ENCODE assay signal across 12 mouse cellular contexts in the genomic region with DNA sequence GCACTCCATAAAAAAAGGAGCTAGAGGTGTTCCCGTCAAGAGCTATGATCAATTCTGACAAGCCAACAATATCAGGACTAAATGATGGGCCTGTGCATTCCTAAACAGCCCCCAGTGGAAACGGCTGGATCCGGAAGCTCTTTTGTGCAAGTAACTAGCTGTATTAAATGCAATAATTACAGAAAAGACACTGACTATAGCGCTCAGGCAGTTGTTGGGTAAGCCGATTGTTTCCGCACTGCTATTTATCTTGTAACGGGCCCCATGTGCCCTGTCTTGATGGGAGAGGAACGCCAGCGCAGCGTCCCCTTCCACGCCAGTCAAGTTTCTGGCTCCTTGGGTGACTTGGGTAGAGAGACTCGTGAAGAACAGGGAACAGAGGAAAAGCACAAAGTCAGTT.
A peak's percentile ranks its signal among the peaks of the same experiment; 100 is the strongest.
DNase-seq lines count a peak whose midpoint lies in the region; ATAC-seq and TF ChIP-seq lines count a peak whose summit lies in the region.
"Had no signal": no experiment of that assay in that cellular context is flagged by ENCODE, and none has a peak within 500 bp of the region (broad histone marks: within the 10 kb centered on the region; RNA-seq: fewer than 3 reads in every experiment).

No protein-coding gene starts in this region.

- TF ChIP-seq CTCF in layer of hippocampus, adult 2 months (conservative IDR thresholded peaks at IDR 0.05) = no peak

- no peak overlapping the region for H3K4me3 ChIP-seq in hindbrain, embryonic 11.5 days (ENCODE audit: low read depth, low read length)
- no peak overlapping the region for H3K4me3 ChIP-seq in hindbrain, embryonic 10.5 days
- H3K4me3 ChIP-seq in midbrain, embryonic 14.5 days (replicated peaks; ENCODE audit: low read depth, low read length) = no peak overlapping the region
- H3K4me3 ChIP-seq in midbrain, embryonic 11.5 days (ENCODE audit: low read depth, low read length) = no peak overlapping the region
- no peak overlapping the region for H3K4me3 ChIP-seq in layer of hippocampus, adult 2 months
- H3K4me3 ChIP-seq: stomach, embryonic 15.5 days had no signal

- H3K27ac ChIP-seq in hindbrain, embryonic 11.5 days (ENCODE audit: low read depth, low read length) = no peak overlapping the region
- H3K27ac ChIP-seq in hindbrain, embryonic 10.5 days = no peak overlapping the region
- no peak overlapping the region for H3K27ac ChIP-seq in midbrain, embryonic 14.5 days (replicated peaks; ENCODE audit: low read depth, low read length)
- H3K27ac ChIP-seq in midbrain, embryonic 11.5 days (ENCODE audit: low read depth, low read length) = no peak overlapping the region
- H3K27ac ChIP-seq in layer of hippocampus, adult 2 months = no peak overlapping the region
- H3K27ac ChIP-seq: stomach, embryonic 15.5 days had no signal

- no peaks in the 10 kb centered on the region for H3K4me1 ChIP-seq in hindbrain, embryonic 11.5 days (replicated peaks; ENCODE audit: control insufficient read depth, insufficient read depth, low read length)
- H3K4me1 ChIP-seq in hindbrain, embryonic 10.5 days (replicated peaks) = no peaks in the 10 kb centered on the region; the same call in 1 of the 2 replicates
- H3K4me1 ChIP-seq in midbrain, embryonic 14.5 days (ENCODE audit: control insufficient read depth, insufficient read depth, low read length) = 0 out of 2 replicates have a peak, but pooled peaks cover 3% of the 10 kb centered on the region
- H3K4me1 ChIP-seq in midbrain, embryonic 11.5 days (ENCODE audit: control insufficient read depth, insufficient read depth, low read length) = 0 out of 2 replicates have a peak, but pooled peaks cover 2% of the 10 kb centered on the region
- H3K4me1 ChIP-seq: stomach, embryonic 15.5 days had no signal

- H3K27me3 ChIP-seq in hindbrain, embryonic 11.5 days (ENCODE audit: control insufficient read depth, insufficient read depth, low read length) = no peaks in the 10 kb centered on the region
- no peaks in the 10 kb centered on the region for H3K27me3 ChIP-seq in hindbrain, embryonic 10.5 days (ENCODE audit: insufficient read depth, poor library complexity, severe bottlenecking)
- no peaks in the 10 kb centered on the region for H3K27me3 ChIP-seq in midbrain, embryonic 14.5 days (ENCODE audit: control insufficient read depth, insufficient read depth, low read length)
- no peaks in the 10 kb centered on the region for H3K27me3 ChIP-seq in midbrain, embryonic 11.5 days (ENCODE audit: control insufficient read depth, insufficient read depth, low read length)
- H3K27me3 ChIP-seq: stomach, embryonic 15.5 days had no signal

- 46% methylated on average over 12 of the region's 12 CpGs for WGBS in hindbrain, embryonic 11.5 days
- 67% methylated on average over 12 of the region's 12 CpGs for WGBS in hindbrain, embryonic 10.5 days
- 30% methylated on average over 12 of the region's 12 CpGs for WGBS in midbrain, embryonic 14.5 days
- WGBS in midbrain, embryonic 11.5 days = 63% methylated on average over 12 of the region's 12 CpGs

- no peaks in the 10 kb centered on the region for H3K36me3 ChIP-seq in hindbrain, embryonic 11.5 days (ENCODE audit: control insufficient read depth, insufficient read depth, low read length)
- no peaks in the 10 kb centered on the region for H3K36me3 ChIP-seq in hindbrain, embryonic 10.5 days
- no peaks in the 10 kb centered on the region for H3K36me3 ChIP-seq in midbrain, embryonic 14.5 days (ENCODE audit: control insufficient read depth, insufficient read depth, low read length)
- H3K36me3 ChIP-seq in midbrain, embryonic 11.5 days (ENCODE audit: control insufficient read depth, insufficient read depth, low read length) = no peaks in the 10 kb centered on the region
- H3K36me3 ChIP-seq: stomach, embryonic 15.5 days had no signal

- ATAC-seq in hindbrain, embryonic 11.5 days (ENCODE audit: low FRiP score) = 0 out of 2 replicates have a peak, but pooled peaks have one; percentile 47
- ATAC-seq in midbrain, embryonic 14.5 days (ENCODE audit: low FRiP score, low TSS enrichment) = no peak
- no peak for ATAC-seq in midbrain, embryonic 11.5 days (ENCODE audit: low FRiP score)
- 0 out of 2 replicates have a peak, but pooled peaks have one; percentile 52 for ATAC-seq in megakaryocyte-erythroid progenitor cell, adult 5-6 weeks (replicated peaks; ENCODE audit: low FRiP score, low TSS enrichment, poor library complexity, severe bottlenecking)

- no peak overlapping the region for H3K4me2 ChIP-seq in hindbrain, embryonic 11.5 days (replicated peaks; ENCODE audit: low read depth, low read length)
- 0 out of 2 replicates have a peak overlapping the region, but pooled peaks have one; percentile 13 for H3K4me2 ChIP-seq in midbrain, embryonic 14.5 days (ENCODE audit: low read length)
- H3K4me2 ChIP-seq in midbrain, embryonic 11.5 days = no peak overlapping the region
- H3K4me2 ChIP-seq: stomach, embryonic 15.5 days had no signal

- DNase-seq in hindbrain, embryonic 11.5 days (ENCODE audit: low spot score) = peak; percentile 17
- DNase-seq in hindbrain, embryonic 10.5 days (ENCODE audit: low spot score) = no peak
- peak; percentile 25 for DNase-seq in midbrain, embryonic 14.5 days
- DNase-seq in midbrain, embryonic 11.5 days (ENCODE audit: low spot score, missing footprints) = no peak
- no peak for DNase-seq in c-Kit-positive CD71-positive TER-119-positive erythroid progenitor cells, embryonic 14.5 days (ENCODE audit: low spot score)
- DNase-seq in layer of hippocampus, adult 2 months (ENCODE audit: low spot score in 2 of 2) = no peak
- no peak for DNase-seq in layer of hippocampus, postnatal 36 days
- DNase-seq: kidney, adult 18-20 months; lung, adult 2 months; thymus, postnatal 4 days had no signal

- no peaks in the 10 kb centered on the region for H3K9me3 ChIP-seq in hindbrain, embryonic 11.5 days (ENCODE audit: control insufficient read depth, low read length)
- H3K9me3 ChIP-seq in hindbrain, embryonic 10.5 days = no peaks in the 10 kb centered on the region
- no peaks in the 10 kb centered on the region for H3K9me3 ChIP-seq in midbrain, embryonic 14.5 days (ENCODE audit: control insufficient read depth, low read length)
- H3K9me3 ChIP-seq in midbrain, embryonic 11.5 days (ENCODE audit: control insufficient read depth, low read length) = no peaks in the 10 kb centered on the region
- H3K9me3 ChIP-seq: stomach, embryonic 15.5 days had no signal

- H3K9ac ChIP-seq in hindbrain, embryonic 11.5 days (ENCODE audit: low read depth, low read length) = no peak overlapping the region
- H3K9ac ChIP-seq in midbrain, embryonic 14.5 days (replicated peaks; ENCODE audit: low read length) = no peak overlapping the region
- no peak overlapping the region for H3K9ac ChIP-seq in midbrain, embryonic 11.5 days (ENCODE audit: low read length)
- H3K9ac ChIP-seq: stomach, embryonic 15.5 days had no signal

Comparison
In these comparisons a context has a peak if more than half of its experiments do, and no peak if none do; other contexts are left out.
1. DNase-seq: peak in hindbrain, embryonic 11.5 days (single experiment) and midbrain, embryonic 14.5 days (single experiment); none in hindbrain, embryonic 10.5 days (single experiment), midbrain, embryonic 11.5 days (single experiment), c-Kit-positive CD71-positive TER-119-positive erythroid progenitor cells, embryonic 14.5 days (single experiment), layer of hippocampus, adult 2 months (0 of 2) and layer of hippocampus, postnatal 36 days (0 of 2).
2. ATAC-seq: peak in hindbrain, embryonic 11.5 days (single experiment) and megakaryocyte-erythroid progenitor cell, adult 5-6 weeks (single experiment); none in midbrain, embryonic 14.5 days (single experiment) and midbrain, embryonic 11.5 days (single experiment).